Mouse (Mus musculus): Measurements from ENCODE around the gene Lsm3.

Gene Lsm3

GRCm38 (mm10) chr6:91494526-91494925, 21.2 kb upstream of the Lsm3 start:
- H3K4me3 ChIP-seq (replicated peaks; ENCODE audit: low read length): no peak overlapping the region
- H3K27me3 ChIP-seq (ENCODE audit: insufficient read depth, low read length): no peaks in the 10 kb centered on the region
- peaks cover 19% of the 10 kb centered on the region for H3K4me1 ChIP-seq (replicated peaks; ENCODE audit: low read depth, low read length)
- H3K9me3 ChIP-seq (ENCODE audit: low read length): no peaks in the 10 kb centered on the region
- peaks cover 90% of the 10 kb centered on the region for H3K36me3 ChIP-seq (ENCODE audit: insufficient read depth, low read length)
- no peak for TF ChIP-seq POU5F1 (IDR thresholded peaks at IDR 0.05; ENCODE audit: borderline replicate concordance, low read length)
- TF ChIP-seq NANOG (IDR thresholded peaks at IDR 0.05; ENCODE audit: borderline replicate concordance, low read length): no peak
- TF ChIP-seq CTCF (conservative IDR thresholded peaks at IDR 0.05; ENCODE audit: low read length): no peak

- Histone ChIP-seq H3K4me1 (replicated peaks; ENCODE audit: low read depth, low read length) (no peaks in the 10 kb centered on the region), H3K36me3 (ENCODE audit: insufficient read depth, low read length) (peaks cover 100% of the 10 kb centered on the region), H3K9me3 (ENCODE audit: low read length) (no peaks in the 10 kb centered on the region), H3K4me3 (replicated peaks; ENCODE audit: low read length) (no peak overlapping the region), H3K27me3 (ENCODE audit: insufficient read depth, low read length) (no peaks in the 10 kb centered on the region)
- TF ChIP-seq NANOG (IDR thresholded peaks at IDR 0.05; ENCODE audit: borderline replicate concordance, low read length) (no peak), POU5F1 (IDR thresholded peaks at IDR 0.05; ENCODE audit: borderline replicate concordance, low read length) (no peak), CTCF (conservative IDR thresholded peaks at IDR 0.05; ENCODE audit: low read length) (no peak)
Measured at GRCm38 (mm10) chr6:91503302-91503701, 12.4 kb upstream of the Lsm3 start.

- TF ChIP-seq POU5F1 (IDR thresholded peaks at IDR 0.05; ENCODE audit: borderline replicate concordance, low read length) (no peak), NANOG (IDR thresholded peaks at IDR 0.05; ENCODE audit: borderline replicate concordance, low read length) (no peak), CTCF (conservative IDR thresholded peaks at IDR 0.05; ENCODE audit: low read length) (no peak)
- no peaks in the 10 kb centered on the region for H3K9me3 ChIP-seq (ENCODE audit: low read length)
- H3K4me1 ChIP-seq (replicated peaks; ENCODE audit: low read depth, low read length): peaks cover 18% of the 10 kb centered on the region
- no peaks in the 10 kb centered on the region for H3K27me3 ChIP-seq (ENCODE audit: insufficient read depth, low read length)
- peaks cover 96% of the 10 kb centered on the region for H3K36me3 ChIP-seq (ENCODE audit: insufficient read depth, low read length)
- no peak overlapping the region for H3K4me3 ChIP-seq (replicated peaks; ENCODE audit: low read length)
Measured at GRCm38 (mm10) chr6:91506036-91506435, 9.7 kb upstream of the Lsm3 start.

- Histone ChIP-seq H3K4me1 (replicated peaks; ENCODE audit: low read depth, low read length) (peaks cover 22% of the 10 kb centered on the region), H3K36me3 (ENCODE audit: insufficient read depth, low read length) (peaks cover 91% of the 10 kb centered on the region), H3K9me3 (ENCODE audit: low read length) (no peaks in the 10 kb centered on the region), H3K4me3 (replicated peaks; ENCODE audit: low read length) (no peak overlapping the region), H3K27me3 (ENCODE audit: insufficient read depth, low read length) (no peaks in the 10 kb centered on the region)
- no peak for TF ChIP-seq CTCF (conservative IDR thresholded peaks at IDR 0.05; ENCODE audit: low read length)
- TF ChIP-seq NANOG (IDR thresholded peaks at IDR 0.05; ENCODE audit: borderline replicate concordance, low read length): no peak
- no peak for TF ChIP-seq POU5F1 (IDR thresholded peaks at IDR 0.05; ENCODE audit: borderline replicate concordance, low read length)
Measured at GRCm38 (mm10) chr6:91508041-91508440, 7.7 kb upstream of the Lsm3 start.

GRCm38 (mm10) chr6:91509326-91509725, 6.4 kb upstream of the Lsm3 start:
- H3K27me3 ChIP-seq (ENCODE audit: insufficient read depth, low read length): no peaks in the 10 kb centered on the region
- peaks cover 30% of the 10 kb centered on the region for H3K4me1 ChIP-seq (replicated peaks; ENCODE audit: low read depth, low read length)
- H3K4me3 ChIP-seq (replicated peaks; ENCODE audit: low read length): no peak overlapping the region
- H3K9me3 ChIP-seq (ENCODE audit: low read length): no peaks in the 10 kb centered on the region
- peaks cover 85% of the 10 kb centered on the region for H3K36me3 ChIP-seq (ENCODE audit: insufficient read depth, low read length)
- no peak for TF ChIP-seq POU5F1 (IDR thresholded peaks at IDR 0.05; ENCODE audit: borderline replicate concordance, low read length)
- TF ChIP-seq NANOG (IDR thresholded peaks at IDR 0.05; ENCODE audit: borderline replicate concordance, low read length): no peak
- TF ChIP-seq CTCF (conservative IDR thresholded peaks at IDR 0.05; ENCODE audit: low read length): peak; percentile 79

GRCm38 (mm10) chr6:91510211-91510610, 5.5 kb upstream of the Lsm3 start:
- TF ChIP-seq NANOG (IDR thresholded peaks at IDR 0.05; ENCODE audit: borderline replicate concordance, low read length): no peak
- TF ChIP-seq CTCF (conservative IDR thresholded peaks at IDR 0.05; ENCODE audit: low read length): no peak
- TF ChIP-seq POU5F1 (IDR thresholded peaks at IDR 0.05; ENCODE audit: borderline replicate concordance, low read length): no peak
- H3K4me3 ChIP-seq (replicated peaks; ENCODE audit: low read length): no peak overlapping the region
- H3K9me3 ChIP-seq (ENCODE audit: low read length): no peaks in the 10 kb centered on the region
- H3K4me1 ChIP-seq (replicated peaks; ENCODE audit: low read depth, low read length): peaks cover 39% of the 10 kb centered on the region
- peaks cover 77% of the 10 kb centered on the region for H3K36me3 ChIP-seq (ENCODE audit: insufficient read depth, low read length)
- no peaks in the 10 kb centered on the region for H3K27me3 ChIP-seq (ENCODE audit: insufficient read depth, low read length)

- TF ChIP-seq CTCF (conservative IDR thresholded peaks at IDR 0.05; ENCODE audit: low read length): no peak
- no peak for TF ChIP-seq NANOG (IDR thresholded peaks at IDR 0.05; ENCODE audit: borderline replicate concordance, low read length)
- no peak for TF ChIP-seq POU5F1 (IDR thresholded peaks at IDR 0.05; ENCODE audit: borderline replicate concordance, low read length)
Measured at GRCm38 (mm10) chr6:91514135-91514534, 1.6 kb upstream of the Lsm3 start.

GRCm38 (mm10) chr6:91514737-91515362, 878 bp upstream of the Lsm3 start:
- Histone ChIP-seq H3K36me3 (ENCODE audit: insufficient read depth, low read length) (peaks cover 58% of the 10 kb centered on the region), H3K9me3 (ENCODE audit: low read length) (no peaks in the 10 kb centered on the region), H3K4me3 (replicated peaks; ENCODE audit: low read length) (peak overlapping the region; percentile 97), H3K4me1 (replicated peaks; ENCODE audit: low read depth, low read length) (peaks cover 46% of the 10 kb centered on the region), H3K27me3 (ENCODE audit: insufficient read depth, low read length) (no peaks in the 10 kb centered on the region)
- no peak for TF ChIP-seq CTCF (conservative IDR thresholded peaks at IDR 0.05; ENCODE audit: low read length)
- TF ChIP-seq POU5F1 (IDR thresholded peaks at IDR 0.05; ENCODE audit: borderline replicate concordance, low read length): no peak
- TF ChIP-seq NANOG (IDR thresholded peaks at IDR 0.05; ENCODE audit: borderline replicate concordance, low read length): no peak

More at GRCm38 (mm10) chr6:91514135-91514534, 1.6 kb upstream of the Lsm3 start:
- no peaks in the 10 kb centered on the region for H3K27me3 ChIP-seq (ENCODE audit: insufficient read depth, low read length)
- no peak overlapping the region for H3K4me3 ChIP-seq (replicated peaks; ENCODE audit: low read length)
- H3K4me1 ChIP-seq (replicated peaks; ENCODE audit: low read depth, low read length): peaks cover 50% of the 10 kb centered on the region
- peaks cover 58% of the 10 kb centered on the region for H3K36me3 ChIP-seq (ENCODE audit: insufficient read depth, low read length)
- H3K9me3 ChIP-seq (ENCODE audit: low read length): no peaks in the 10 kb centered on the region

Measured in E14TG2a.4 (cell line).